Mouse (Mus musculus): ENCODE measurements around the gene Bud31. TPM values are rescaled to one million over a fixed set of nuclear protein-coding genes. Genes with fewer than 3 reads are reported as not detected.
"Not testable (repeated sequence)": the region's sequence is repeated elsewhere in the genome, so short reads cannot be mapped to it uniquely, and the experiment has no call there.

The Bud31 gene
- polyA plus RNA-seq, 1 experiment from 2014 or later: 190 TPM

DNA sequence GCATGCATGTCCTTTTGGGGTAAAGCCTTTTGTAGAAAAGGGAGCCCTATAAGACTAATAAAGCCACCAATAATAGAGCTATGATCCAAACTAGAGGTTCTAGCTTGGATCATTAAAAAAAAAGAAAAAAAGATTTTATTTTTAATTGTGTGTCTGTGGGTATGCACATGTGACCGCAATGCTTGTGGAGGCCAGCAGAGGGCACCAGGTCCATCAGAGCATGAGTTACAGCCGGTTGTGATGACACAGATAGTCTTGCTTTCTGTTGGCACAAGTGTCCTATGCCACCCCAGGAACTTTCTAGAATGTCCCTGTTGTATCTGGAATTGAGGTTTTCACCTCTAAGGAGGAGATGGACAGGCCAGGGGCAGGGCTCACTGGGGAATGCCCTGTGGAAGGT is 20.8 kb upstream of the Bud31 start:
- Histone ChIP-seq H3K9ac (replicated peaks; ENCODE audit: low read depth, low read length) (no peak overlapping the region), H3K4me2 (ENCODE audit: low read length) (no peak overlapping the region), H3K4me1 (replicated peaks; ENCODE audit: control insufficient read depth, insufficient read depth, low read length) (peaks cover 6% of the 10 kb centered on the region), H3K4me3 (replicated peaks; ENCODE audit: low read length) (no peak overlapping the region), H3K36me3 (ENCODE audit: control insufficient read depth, insufficient read depth) (peaks cover 4% of the 10 kb centered on the region; the same call in 1 of the 2 replicates), H3K27ac (ENCODE audit: low read length) (no peak overlapping the region), H3K27me3 (replicated peaks; ENCODE audit: control insufficient read depth, insufficient read depth, low read length) (no peaks in the 10 kb centered on the region), H3K9me3 (ENCODE audit: control insufficient read depth, low read length) (no peaks in the 10 kb centered on the region)
- ATAC-seq: no peak
- WGBS: 91% methylated on average over 2 of the region's 2 CpGs

DNA sequence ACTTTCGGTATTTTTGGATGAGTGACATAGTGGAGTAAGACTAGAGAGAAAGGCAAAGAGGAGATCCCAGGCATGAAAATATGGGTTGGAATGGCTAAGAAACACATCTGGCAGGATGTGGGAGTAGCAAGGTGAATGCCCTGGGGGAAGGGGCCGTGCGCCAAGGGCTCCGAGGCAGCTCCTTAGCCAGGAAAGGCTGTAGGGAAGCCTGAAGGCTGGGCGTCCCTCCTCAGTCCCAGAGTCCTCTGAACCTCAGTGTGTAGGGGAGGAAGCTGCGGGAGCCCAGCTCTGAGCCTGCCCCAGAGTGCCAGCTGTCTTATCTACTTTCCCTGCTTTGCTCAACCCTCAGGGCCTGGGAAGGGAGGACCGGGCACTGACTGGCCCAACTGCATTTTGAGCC is 19.2 kb upstream of the Bud31 start:
- 72% methylated on average over 7 of the region's 7 CpGs for WGBS
- Histone ChIP-seq H3K27me3 (replicated peaks; ENCODE audit: control insufficient read depth, insufficient read depth, low read length) (no peaks in the 10 kb centered on the region), H3K4me3 (replicated peaks; ENCODE audit: low read length) (no peak overlapping the region), H3K4me1 (replicated peaks; ENCODE audit: control insufficient read depth, insufficient read depth, low read length) (no peaks in the 10 kb centered on the region), H3K9ac (replicated peaks; ENCODE audit: low read depth, low read length) (no peak overlapping the region), H3K36me3 (ENCODE audit: control insufficient read depth, insufficient read depth) (peaks cover 4% of the 10 kb centered on the region; the same call in 1 of the 2 replicates), H3K9me3 (ENCODE audit: control insufficient read depth, low read length) (no peaks in the 10 kb centered on the region), H3K4me2 (ENCODE audit: low read length) (no peak overlapping the region), H3K27ac (ENCODE audit: low read length) (no peak overlapping the region)
- ATAC-seq: no peak

DNA sequence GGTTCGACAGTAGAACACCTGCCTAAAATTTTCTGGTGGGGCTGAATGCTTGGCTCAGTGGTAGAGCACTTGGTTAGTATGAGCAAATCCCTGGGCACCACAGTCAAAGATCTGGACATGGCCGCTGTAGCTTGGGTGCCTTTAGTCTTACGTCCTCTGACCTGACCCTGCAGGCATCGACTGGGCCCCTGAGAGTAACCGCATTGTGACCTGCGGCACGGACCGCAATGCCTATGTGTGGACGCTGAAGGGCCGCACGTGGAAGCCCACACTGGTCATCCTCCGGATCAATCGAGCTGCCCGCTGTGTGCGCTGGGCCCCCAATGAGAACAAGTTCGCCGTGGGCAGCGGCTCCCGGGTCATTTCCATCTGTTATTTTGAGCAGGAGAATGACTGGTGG is 16.8 kb upstream of the Bud31 start:
- Histone ChIP-seq H3K4me2 (ENCODE audit: low read length) (no peak overlapping the region), H3K4me3 (replicated peaks; ENCODE audit: low read length) (no peak overlapping the region), H3K27me3 (replicated peaks; ENCODE audit: control insufficient read depth, insufficient read depth, low read length) (no peaks in the 10 kb centered on the region), H3K4me1 (replicated peaks; ENCODE audit: control insufficient read depth, insufficient read depth, low read length) (no peaks in the 10 kb centered on the region), H3K9me3 (ENCODE audit: control insufficient read depth, low read length) (no peaks in the 10 kb centered on the region), H3K27ac (ENCODE audit: low read length) (no peak overlapping the region), H3K36me3 (ENCODE audit: control insufficient read depth, insufficient read depth) (peaks cover 7% of the 10 kb centered on the region), H3K9ac (replicated peaks; ENCODE audit: low read depth, low read length) (no peak overlapping the region)
- 94% methylated on average over 19 of the region's 19 CpGs for WGBS
- no peak for ATAC-seq

DNA sequence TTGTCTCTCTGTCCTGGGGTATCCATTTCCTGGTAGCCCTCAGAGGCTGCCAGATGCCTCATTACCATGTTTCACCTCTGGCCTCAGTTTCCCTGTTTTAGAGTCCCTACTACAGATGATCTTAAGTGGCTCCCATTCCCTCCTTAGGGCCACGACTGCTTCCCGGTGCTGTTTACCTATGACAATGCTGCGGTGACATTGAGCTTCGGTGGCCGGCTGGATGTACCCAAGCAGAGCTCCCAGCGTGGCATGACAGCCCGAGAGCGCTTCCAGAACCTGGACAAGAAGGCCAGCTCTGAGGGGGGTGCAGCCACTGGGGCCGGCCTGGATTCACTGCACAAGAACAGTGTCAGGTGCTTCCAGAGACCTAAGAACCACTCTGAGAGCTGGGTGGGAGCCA is 13.6 kb upstream of the Bud31 start:
- Histone ChIP-seq H3K4me3 (replicated peaks; ENCODE audit: low read length) (no peak overlapping the region), H3K9ac (replicated peaks; ENCODE audit: low read depth, low read length) (no peak overlapping the region), H3K4me1 (replicated peaks; ENCODE audit: control insufficient read depth, insufficient read depth, low read length) (no peaks in the 10 kb centered on the region), H3K36me3 (ENCODE audit: control insufficient read depth, insufficient read depth) (peaks cover 36% of the 10 kb centered on the region), H3K27ac (ENCODE audit: low read length) (no peak overlapping the region), H3K27me3 (replicated peaks; ENCODE audit: control insufficient read depth, insufficient read depth, low read length) (no peaks in the 10 kb centered on the region), H3K9me3 (ENCODE audit: control insufficient read depth, low read length) (no peaks in the 10 kb centered on the region), H3K4me2 (ENCODE audit: low read length) (no peak overlapping the region)
- WGBS: 95% methylated on average over 9 of the region's 9 CpGs
- no peak for ATAC-seq

DNA sequence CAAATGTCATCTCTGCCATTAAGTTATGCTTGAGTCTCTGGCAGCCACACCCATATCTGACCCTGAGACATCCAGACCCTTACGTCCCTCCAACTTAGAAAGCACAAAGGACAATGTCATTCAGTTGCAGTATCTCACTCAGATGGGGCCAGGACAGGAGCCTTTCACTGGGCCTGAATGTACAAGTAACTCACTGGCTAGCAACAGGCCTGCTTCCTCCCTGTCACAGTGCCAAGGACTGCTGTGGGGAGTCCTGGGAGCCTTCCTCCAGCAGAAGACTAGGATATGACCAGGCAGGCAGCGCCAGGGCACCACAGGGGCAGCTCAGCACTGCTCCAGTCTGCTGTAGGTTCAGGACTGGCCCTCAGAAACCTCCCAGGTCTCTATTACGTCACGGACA is 11.0 kb upstream of the Bud31 start:
- H3K4me3 ChIP-seq (replicated peaks; ENCODE audit: low read length): no peak overlapping the region
- H3K27me3 ChIP-seq (replicated peaks; ENCODE audit: control insufficient read depth, insufficient read depth, low read length): no peaks in the 10 kb centered on the region
- H3K36me3 ChIP-seq (ENCODE audit: control insufficient read depth, insufficient read depth): peaks cover 56% of the 10 kb centered on the region
- H3K27ac ChIP-seq (ENCODE audit: low read length): no peak overlapping the region
- H3K9ac ChIP-seq (replicated peaks; ENCODE audit: low read depth, low read length): no peak overlapping the region
- no peak overlapping the region for H3K4me2 ChIP-seq (ENCODE audit: low read length)
- no peak for ATAC-seq
- H3K4me1 ChIP-seq (replicated peaks; ENCODE audit: control insufficient read depth, insufficient read depth, low read length): no peaks in the 10 kb centered on the region
- WGBS: 99% methylated on average over 4 of the region's 4 CpGs
- no peaks in the 10 kb centered on the region for H3K9me3 ChIP-seq (ENCODE audit: control insufficient read depth, low read length)

DNA sequence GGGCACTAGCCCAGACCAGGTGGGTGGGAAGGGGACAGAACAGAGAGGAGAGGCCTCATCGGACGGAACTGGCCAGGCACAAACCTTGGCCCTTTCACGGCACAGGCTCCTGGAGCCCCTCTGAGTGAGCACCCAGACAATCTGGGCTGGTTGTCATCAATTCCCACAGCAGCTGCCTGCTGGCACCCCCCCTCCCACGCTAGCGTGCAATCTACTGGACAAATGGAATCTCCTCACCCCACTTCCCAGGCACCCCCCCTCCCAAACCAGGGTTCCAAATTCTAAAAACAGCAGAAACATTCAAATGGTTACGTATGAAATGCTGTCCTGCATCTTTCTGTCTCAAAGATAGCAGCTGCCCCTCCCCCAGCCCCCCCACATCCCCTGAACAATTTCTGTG is 10.4 kb upstream of the Bud31 start:
- H3K27ac ChIP-seq (ENCODE audit: low read length); H3K4me2 ChIP-seq (ENCODE audit: low read length); H3K4me1 ChIP-seq (replicated peaks; ENCODE audit: control insufficient read depth, insufficient read depth, low read length); H3K27me3 ChIP-seq (replicated peaks; ENCODE audit: control insufficient read depth, insufficient read depth, low read length); ATAC-seq; H3K9ac ChIP-seq (replicated peaks; ENCODE audit: low read depth, low read length); H3K4me3 ChIP-seq (replicated peaks; ENCODE audit: low read length); H3K9me3 ChIP-seq (ENCODE audit: control insufficient read depth, low read length): not testable (repeated sequence)
- H3K36me3 ChIP-seq (ENCODE audit: control insufficient read depth, insufficient read depth): peaks cover 62% of the 10 kb centered on the region
- WGBS: 97% methylated on average over 6 of the region's 6 CpGs

DNA sequence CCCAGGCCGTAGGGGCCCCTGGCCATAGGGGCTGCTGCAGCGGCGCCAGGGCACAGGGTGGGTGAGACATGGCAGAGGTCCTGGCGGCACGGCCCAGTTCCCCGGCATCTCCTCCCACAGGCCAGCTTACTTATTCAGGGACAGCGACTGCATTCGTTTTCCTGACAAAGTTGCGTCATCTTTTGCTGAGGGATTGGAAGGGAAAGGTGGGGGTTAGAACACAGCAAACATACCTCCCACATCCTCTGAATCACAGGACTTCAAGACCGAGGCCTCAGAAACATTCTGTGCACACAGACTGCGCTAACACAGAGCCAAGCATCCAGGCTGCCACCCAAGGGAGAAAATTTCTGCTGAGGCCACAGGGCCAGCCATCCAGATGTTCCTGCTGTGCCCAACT is 10.0 kb upstream of the Bud31 start:
- no peak for ATAC-seq
- H3K27me3 ChIP-seq (replicated peaks; ENCODE audit: control insufficient read depth, insufficient read depth, low read length): no peaks in the 10 kb centered on the region
- H3K36me3 ChIP-seq (ENCODE audit: control insufficient read depth, insufficient read depth): peaks cover 64% of the 10 kb centered on the region
- no peak overlapping the region for H3K9ac ChIP-seq (replicated peaks; ENCODE audit: low read depth, low read length)
- no peak overlapping the region for H3K27ac ChIP-seq (ENCODE audit: low read length)
- no peaks in the 10 kb centered on the region for H3K9me3 ChIP-seq (ENCODE audit: control insufficient read depth, low read length)
- WGBS: 91% methylated on average over 11 of the region's 11 CpGs
- H3K4me2 ChIP-seq (ENCODE audit: low read length): no peak overlapping the region
- H3K4me3 ChIP-seq (replicated peaks; ENCODE audit: low read length): no peak overlapping the region
- H3K4me1 ChIP-seq (replicated peaks; ENCODE audit: control insufficient read depth, insufficient read depth, low read length): no peaks in the 10 kb centered on the region

DNA sequence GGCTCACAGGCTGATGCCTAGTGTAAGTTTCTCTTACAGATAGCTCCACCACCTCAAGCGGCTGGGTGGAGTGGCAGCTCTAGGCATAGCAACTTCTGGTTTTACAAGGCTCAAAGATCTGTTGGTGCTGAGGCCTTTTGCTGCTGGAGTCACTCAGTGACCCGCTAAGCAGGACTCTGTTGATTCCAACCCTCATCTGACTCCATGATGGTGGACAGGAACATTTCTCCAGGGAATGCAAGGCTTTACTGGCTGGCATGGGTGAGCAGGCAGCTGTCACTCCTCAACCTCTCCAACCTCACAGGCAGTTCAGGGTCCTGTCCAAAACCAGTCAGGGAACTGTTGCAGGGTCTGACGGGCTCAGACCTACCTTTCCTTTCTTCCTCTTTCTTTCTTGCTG is 9.2 kb upstream of the Bud31 start:
- peaks cover 65% of the 10 kb centered on the region for H3K36me3 ChIP-seq (ENCODE audit: control insufficient read depth, insufficient read depth)
- no peak overlapping the region for H3K4me2 ChIP-seq (ENCODE audit: low read length)
- H3K27me3 ChIP-seq (replicated peaks; ENCODE audit: control insufficient read depth, insufficient read depth, low read length): no peaks in the 10 kb centered on the region
- no peak overlapping the region for H3K4me3 ChIP-seq (replicated peaks; ENCODE audit: low read length)
- H3K9me3 ChIP-seq (ENCODE audit: control insufficient read depth, low read length): no peaks in the 10 kb centered on the region
- no peaks in the 10 kb centered on the region for H3K4me1 ChIP-seq (replicated peaks; ENCODE audit: control insufficient read depth, insufficient read depth, low read length)
- H3K9ac ChIP-seq (replicated peaks; ENCODE audit: low read depth, low read length): no peak overlapping the region
- 90% methylated on average over 3 of the region's 3 CpGs for WGBS
- no peak overlapping the region for H3K27ac ChIP-seq (ENCODE audit: low read length)
- no peak for ATAC-seq

DNA sequence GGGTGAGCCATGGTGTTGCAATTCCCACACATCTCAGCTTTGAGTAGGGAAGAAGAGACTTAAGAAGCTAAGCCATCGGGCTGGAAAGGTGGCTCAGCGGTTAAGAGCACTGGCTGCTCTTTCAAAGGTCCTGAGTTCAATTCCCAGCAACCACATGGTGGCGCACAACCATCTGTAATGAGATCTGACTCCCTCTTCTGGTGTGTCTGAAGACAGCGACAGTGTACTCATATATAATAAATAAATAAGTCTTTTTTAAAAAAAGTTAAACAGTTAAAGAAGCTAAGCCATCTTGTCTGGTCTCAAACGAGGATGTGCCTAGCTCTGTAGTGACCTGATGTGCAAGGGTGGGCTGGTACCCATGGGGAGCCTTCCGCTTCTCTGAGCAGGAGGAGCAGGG is 6.9 kb upstream of the Bud31 start:
- H3K36me3 ChIP-seq (ENCODE audit: control insufficient read depth, insufficient read depth): peaks cover 70% of the 10 kb centered on the region
- 86% methylated on average over 6 of the region's 6 CpGs for WGBS
- H3K27ac ChIP-seq (ENCODE audit: low read length); H3K9ac ChIP-seq (replicated peaks; ENCODE audit: low read depth, low read length); ATAC-seq; H3K27me3 ChIP-seq (replicated peaks; ENCODE audit: control insufficient read depth, insufficient read depth, low read length); H3K4me1 ChIP-seq (replicated peaks; ENCODE audit: control insufficient read depth, insufficient read depth, low read length); H3K4me2 ChIP-seq (ENCODE audit: low read length); H3K4me3 ChIP-seq (replicated peaks; ENCODE audit: low read length); H3K9me3 ChIP-seq (ENCODE audit: control insufficient read depth, low read length): not testable (repeated sequence)

DNA sequence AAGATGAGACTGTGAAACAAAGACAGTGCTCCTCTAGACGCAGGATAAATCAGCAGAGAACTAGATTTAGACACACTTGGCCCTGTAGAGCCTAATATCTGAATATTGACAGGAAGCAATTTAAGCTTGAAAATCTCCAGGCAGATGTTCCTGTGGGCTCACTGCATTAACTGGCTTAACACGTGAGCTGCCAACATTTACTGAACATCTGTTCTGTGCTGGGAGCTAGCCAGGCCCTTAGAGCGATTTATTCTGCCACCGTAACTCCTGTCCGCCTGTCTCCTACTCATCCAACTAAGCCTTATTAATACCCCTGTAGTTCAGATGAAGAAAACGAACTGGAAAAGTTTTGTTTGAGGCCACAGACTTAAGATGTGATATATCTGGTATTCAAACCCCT is 1.3 kb upstream of the Bud31 start:
- Histone ChIP-seq H3K4me2 (ENCODE audit: low read length) (peak overlapping the region; percentile 91), H3K4me3 (replicated peaks; ENCODE audit: low read length) (peak overlapping the region; percentile 73), H3K9ac (replicated peaks; ENCODE audit: low read depth, low read length) (peak overlapping the region; percentile 89), H3K27ac (ENCODE audit: low read length) (no peak overlapping the region), H3K9me3 (ENCODE audit: control insufficient read depth, low read length) (no peaks in the 10 kb centered on the region), H3K27me3 (replicated peaks; ENCODE audit: control insufficient read depth, insufficient read depth, low read length) (no peaks in the 10 kb centered on the region), H3K4me1 (replicated peaks; ENCODE audit: control insufficient read depth, insufficient read depth, low read length) (peaks cover 21% of the 10 kb centered on the region), H3K36me3 (ENCODE audit: control insufficient read depth, insufficient read depth) (peaks cover 37% of the 10 kb centered on the region)
- 13% methylated on average over 6 of the region's 6 CpGs for WGBS
- ATAC-seq: no peak
